Mouse (Mus musculus) kidney, postnatal 36 days (tissue): Measurements from ENCODE around the gene Dhdh.
"Not testable (repeated sequence)": the region's sequence is repeated elsewhere in the genome, so short reads cannot be mapped to it uniquely, and the experiment has no call there.

ENCODE experiments used
- DNase-seq, 2 experiments: peaks; one replicate each; pipeline ENCODE4 v3.0.0; 2021 to 2022; ENCODE audit warnings: mixed read lengths in 2 of 2

Gene Dhdh

DNA sequence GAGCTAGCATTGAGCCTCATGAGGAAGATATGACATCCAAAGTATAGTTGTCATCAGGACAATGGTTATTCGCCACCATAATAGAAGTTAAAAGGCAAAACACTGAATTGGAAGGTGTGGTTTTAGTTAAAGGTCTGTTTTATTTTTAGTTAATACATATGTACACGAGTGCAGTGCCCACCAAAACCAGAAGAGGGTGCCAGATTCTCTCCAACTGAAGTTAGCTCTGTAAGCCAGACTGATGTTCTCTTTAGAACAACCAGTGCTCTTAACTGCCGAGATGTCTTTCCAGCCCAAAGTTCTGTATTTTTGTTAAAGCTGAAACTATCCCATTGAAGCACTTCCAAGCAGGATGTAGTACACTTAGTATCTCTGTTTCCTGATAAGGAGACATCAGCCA is 17.7 kb downstream of the Dhdh start:
- DNase-seq, result peak; percentile 81 to 93

DNA sequence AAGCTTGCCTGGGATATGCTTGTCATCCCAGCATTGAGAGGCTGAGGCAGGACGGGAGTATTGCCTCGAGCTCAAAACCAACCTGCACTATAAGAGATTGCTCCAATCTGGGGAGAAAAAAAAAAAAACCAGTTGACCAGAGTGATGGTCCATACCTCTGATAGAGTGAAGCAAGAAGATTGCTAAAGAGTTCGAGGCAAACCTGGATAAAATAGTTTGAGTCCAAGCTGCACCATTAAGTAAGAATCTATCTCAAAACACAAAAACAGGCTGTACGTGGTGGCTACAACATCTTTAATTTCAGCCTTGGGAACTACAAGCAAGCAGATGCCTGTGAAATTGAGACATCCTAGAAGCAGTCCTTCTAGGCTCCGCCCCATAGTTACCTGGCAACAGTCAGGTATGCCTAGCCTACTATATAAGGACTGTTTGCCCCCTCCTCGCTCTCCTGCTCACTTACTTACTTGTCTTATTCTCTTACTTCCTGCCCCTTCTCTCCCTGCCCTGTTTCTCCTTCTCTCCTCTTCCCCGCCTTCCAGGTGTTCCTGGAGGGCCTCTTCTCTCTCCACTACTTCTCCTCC is 21.4 kb downstream of the Dhdh start:
- DNase-seq, result no peak

DNA sequence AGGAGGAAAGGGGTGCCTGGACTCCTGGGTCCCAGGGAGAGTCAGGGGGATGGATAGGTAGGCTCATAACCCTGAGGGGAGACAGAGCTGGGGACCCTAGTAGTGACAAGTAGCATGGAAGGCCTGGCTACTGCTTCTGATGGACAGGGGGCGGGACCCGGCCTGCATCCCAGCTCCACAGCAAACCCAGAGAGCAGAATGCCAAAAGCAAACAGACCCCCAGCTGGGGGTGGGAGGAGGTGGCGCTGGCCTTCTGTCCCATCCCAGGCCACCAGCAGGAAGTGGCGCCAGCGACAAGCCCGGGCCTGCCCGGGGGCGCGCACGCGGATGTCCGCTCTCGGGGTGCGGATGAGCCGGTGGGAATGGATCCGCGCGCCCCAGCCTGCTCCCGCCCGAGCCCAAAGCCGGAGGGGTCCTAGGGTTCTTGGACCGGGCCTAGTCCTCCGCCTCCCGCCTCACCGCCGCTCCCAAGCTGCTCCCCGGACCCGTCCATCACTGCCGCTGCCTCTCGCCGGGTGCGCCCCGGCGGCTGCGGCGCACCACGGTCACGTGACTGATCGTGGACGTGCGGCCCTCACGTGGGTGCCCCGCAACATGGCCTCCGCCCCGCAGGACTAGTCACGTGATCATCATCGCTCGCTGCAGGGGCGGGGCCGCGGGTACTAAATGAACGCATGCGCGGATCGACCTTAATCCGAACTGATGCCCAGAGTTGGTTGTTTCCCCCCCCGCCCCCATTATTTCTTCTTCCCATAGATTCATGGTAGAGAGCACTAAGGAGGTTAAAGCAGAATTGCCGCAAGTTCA is 22.1 kb downstream of the Dhdh start, which contains the start of gene Bax:
Gene Bax, minus strand, starts transcription at position 616 of the 807 bp plus-strand sequence.
- DNase-seq, result peak; percentile 96 to 99

DNA sequence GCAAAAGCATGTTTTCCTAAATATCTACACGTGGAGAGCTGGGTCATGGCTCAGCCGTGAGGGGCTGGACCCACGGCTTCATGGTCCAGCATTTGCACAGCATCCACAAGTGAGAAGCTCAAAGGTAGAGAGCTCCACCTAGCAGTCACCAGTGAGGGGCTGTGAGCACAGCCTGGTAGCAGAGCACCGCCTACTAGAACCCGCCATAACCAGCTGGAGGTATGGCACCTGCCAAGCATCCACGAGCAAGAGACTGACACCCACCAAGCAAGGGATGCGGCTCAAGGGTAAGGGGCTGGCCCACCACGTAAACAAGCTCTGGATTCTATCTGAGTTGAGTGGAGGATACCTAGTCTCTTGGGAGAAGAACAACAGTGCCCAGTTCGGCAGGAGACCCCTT is 23.1 kb downstream of the Dhdh start:
- peak; percentile 57 to 58 for DNase-seq

DNA sequence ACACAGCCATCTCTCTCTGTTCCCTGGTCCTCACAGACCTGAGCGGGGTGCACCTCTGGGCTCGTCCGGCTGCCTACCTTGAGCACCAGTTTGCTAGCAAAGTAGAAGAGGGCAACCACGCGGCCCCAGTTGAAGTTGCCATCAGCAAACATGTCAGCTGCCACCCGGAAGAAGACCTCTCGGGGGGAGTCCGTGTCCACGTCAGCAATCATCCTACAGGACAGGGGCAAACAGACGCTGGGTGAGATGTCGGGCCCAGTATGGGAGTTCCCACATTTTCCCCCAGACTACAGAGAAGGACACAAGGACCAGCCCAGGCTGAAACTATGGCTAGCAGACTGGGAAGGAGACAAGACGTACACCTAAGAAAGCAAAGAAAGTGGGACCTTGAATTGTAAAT is 23.5 kb downstream of the Dhdh start:
- DNase-seq, result no peak

DNA sequence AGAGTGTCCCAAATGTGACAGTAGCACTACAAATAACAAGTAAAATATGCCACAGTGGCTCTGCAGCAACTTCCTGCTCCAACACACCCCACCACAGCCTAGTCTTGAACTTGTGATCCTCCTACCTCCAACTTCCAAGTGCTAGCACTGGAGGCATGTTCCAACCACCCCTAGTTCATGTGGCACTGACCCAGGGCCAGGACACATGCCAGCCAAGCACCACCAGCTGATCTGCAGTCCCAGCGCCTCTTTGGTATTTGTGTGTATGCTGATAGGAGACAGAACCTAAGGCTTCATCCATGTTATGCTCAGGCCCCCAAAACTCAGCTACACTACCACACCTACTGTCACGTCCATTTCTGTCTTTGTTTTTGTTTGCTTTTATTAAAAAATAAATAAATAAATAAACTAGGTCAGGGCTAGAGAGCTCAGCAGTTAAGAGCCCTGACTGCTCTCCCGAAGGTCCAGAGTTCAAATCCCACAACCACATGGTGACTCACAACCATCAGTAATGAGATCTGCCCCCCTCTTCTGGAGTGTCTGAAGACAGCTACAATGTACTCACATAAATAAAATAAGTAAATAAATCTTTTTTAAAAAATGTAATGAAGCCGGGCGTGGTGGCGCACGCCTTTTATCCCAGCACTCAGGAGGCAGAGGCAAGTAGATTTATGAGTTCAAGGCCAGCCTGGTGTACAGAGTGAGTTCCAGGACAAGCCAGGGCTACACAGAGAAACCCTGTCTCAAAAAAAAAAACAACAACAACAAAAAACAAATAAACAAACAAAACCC is 24.4 kb downstream of the Dhdh start:
- peak in 1 of 2 experiments; percentile 45 for DNase-seq

DNA sequence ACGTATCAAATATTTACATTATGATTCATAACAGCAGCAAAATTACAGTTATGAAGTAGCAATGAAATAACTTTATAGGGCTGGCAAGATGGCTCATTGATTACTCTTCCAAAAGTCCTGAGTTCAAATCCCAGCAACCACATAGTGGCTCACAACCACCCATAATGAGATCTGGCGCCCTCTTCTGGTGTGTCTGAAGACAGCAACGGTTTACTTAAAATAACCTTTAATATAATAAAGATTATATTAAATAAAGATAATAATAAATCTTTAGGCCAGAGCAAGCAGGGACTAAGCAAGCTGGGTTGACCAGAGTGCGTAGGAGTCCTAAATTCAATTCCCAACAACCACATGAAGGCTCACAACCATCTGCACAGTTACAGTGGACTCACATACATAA is 25.7 kb downstream of the Dhdh start:
- DNase-seq, result not testable (repeated sequence)

DNA sequence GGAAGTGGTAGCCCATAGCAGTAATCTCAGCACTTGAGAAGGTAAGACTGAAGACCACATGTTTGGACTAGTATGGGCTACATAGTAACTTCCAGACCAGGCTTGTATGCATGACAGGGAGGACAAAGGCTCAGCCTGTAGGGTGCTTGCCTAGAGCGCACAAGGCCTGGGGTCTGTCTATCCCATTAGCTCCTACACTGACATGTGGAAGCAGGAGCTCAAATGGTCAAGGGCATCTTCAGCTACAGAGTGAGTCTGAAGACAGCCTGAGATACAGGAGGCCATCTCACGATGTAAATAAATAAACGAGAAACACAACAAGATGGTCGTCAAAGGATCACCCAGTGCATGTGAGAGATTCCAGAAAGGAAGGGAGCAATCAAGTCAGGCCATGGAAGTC is 26.3 kb downstream of the Dhdh start:
- no peak for DNase-seq

DNA sequence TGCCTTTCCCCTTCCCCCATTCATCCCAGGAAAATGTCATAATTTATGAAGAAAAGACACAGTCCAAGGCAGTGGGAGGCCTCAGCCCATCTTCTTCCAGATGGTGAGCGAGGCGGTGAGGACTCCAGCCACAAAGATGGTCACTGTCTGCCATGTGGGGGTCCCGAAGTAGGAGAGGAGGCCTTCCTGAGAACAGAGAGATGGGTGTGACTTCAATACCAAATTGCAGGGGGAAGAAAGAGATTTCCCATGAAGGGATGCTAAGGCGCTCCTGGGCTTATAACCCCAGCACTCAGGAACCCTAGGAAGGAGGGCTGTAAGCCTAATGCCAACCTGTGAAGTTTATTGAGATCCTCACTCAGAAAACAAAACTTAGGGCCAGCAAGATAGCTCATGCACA is 26.8 kb downstream of the Dhdh start:
- no peak for DNase-seq

DNA sequence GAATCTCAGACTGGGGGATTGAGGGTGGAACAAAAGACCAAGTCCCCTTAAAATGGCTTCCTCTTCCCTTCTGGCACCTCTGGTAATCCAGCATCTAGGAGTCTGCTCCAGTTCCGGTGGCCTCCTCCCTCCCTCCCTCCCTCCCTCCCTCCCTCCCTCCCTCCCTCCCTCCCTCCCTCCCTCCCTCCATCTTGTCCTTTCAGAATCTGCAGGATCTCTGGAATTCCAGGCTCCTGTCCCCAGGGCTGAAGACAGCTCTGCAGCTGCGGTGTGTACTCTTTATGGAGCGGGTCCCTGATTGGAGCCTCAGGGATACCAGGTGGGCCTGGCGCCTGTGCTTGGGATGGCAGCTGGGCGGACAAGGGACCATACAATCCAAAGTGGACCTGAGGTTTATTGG is 27.3 kb downstream of the Dhdh start:
- no peak for DNase-seq

DNA sequence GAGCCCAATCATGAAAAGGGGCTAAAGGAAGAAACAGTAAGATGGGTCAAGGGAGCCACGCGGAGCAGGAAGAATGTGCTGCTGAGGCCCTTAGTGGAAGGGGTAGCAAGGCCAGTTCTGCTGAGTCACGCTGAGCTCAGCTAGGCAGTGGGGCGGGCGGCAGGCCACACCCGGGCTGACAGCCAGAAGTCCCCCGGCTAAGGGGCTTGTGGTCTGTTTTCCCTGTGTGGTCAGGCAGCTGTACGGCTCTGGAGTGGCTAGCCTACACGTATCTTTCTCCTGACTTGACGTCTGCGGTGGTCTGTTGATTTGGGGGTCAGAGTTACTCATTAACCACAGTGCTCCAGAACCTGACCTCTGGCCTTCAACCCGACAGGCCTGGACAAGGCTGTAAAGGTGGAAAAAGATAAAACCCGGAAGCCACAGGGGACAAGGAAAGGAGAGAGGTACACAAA is 27.7 kb downstream of the Dhdh start:
- DNase-seq, result peak; percentile 72 to 83

DNA sequence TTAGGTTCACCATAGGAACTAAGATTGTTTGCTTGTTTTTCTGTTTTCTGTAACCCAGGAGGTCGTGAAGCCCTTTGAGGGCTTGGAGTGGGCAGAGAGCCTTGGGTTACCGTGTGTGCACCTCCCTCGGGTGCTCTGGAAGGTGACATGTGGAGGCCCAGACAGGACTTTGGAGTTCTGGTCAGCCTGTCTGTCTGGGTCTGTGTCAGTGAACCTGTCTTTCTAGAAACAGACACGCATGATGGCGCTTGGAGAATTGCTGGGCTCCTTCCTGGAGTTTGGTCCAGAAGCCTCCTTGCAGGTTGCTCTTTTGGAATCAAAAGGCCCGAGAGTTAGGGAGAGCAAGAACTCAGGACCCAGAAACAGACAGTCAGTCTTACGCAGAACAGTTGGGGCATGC is 28.2 kb downstream of the Dhdh start:
- peak; percentile 78 to 81 for DNase-seq

DNA sequence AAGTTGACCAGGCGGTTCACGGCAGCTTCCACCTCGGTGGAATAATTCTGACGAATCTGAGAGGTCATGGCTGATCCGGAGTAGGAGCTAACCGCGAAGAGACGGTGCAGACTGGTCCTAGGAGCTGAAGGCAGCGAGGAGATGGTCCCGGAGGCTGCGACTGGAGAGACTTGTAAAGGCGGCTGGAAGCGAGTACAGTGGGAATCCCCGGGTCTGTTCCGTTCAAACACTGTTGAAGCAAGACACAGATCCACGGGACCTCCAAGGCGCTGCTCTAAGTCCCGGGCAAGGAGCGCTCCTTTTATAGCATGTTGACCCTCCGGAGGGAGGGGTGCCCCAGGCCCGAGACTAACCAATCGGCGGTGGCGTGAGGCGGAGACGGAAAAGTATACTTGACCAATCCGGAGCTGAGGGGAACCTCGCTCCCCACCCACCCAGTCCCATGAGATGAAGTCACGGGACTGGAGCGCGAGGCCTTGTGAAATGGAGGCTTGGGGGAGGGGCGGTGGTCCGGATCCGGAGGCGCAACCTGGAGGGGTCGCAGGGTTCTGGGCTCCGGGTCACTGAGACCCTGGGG is 29.0 kb downstream of the Dhdh start, which contains the start of gene Ftl1:
Gene Ftl1, minus strand, starts transcription at position 321 of the 577 bp plus-strand sequence.
- peak; percentile 96 to 99 for DNase-seq

DNA sequence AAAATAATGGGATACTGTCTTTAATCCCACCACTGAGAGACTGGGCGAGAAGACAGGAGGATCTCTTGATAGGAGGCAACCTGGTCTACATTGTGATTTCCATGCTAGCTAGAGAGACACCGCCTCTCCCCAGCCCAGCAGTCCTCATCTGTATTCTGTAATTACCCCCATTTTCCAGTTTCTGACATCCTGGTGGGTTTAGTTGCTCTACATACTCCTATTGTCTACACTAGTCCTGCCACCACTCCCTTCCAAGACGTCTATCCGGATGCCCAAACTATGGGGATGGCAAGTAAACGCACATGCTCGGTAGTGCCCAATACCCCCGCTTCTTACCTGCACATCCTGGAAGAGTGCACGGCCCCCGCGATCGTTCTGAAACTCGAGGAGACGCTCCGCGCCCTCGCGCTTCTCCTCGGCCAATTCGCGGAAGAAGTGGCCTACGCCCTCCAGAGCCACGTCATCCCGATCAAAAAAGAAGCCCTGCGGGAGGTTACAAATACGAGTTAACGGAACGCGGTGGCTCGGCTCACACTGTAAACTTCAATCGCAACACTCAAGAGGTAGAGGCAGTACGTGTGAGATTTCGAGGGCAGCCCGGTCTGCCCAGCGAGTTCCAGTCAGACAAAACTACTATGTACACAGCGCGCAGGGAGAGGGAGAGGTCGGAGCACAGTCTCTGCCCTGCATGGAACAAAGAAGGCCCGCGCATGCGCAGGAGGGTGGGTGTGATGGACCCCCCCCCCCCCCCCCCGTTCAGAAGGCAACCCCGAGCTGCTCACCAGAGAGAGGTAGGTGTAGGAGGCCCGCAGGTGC is 29.6 kb downstream of the Dhdh start:
- peak; percentile 77 to 89 for DNase-seq

DNA sequence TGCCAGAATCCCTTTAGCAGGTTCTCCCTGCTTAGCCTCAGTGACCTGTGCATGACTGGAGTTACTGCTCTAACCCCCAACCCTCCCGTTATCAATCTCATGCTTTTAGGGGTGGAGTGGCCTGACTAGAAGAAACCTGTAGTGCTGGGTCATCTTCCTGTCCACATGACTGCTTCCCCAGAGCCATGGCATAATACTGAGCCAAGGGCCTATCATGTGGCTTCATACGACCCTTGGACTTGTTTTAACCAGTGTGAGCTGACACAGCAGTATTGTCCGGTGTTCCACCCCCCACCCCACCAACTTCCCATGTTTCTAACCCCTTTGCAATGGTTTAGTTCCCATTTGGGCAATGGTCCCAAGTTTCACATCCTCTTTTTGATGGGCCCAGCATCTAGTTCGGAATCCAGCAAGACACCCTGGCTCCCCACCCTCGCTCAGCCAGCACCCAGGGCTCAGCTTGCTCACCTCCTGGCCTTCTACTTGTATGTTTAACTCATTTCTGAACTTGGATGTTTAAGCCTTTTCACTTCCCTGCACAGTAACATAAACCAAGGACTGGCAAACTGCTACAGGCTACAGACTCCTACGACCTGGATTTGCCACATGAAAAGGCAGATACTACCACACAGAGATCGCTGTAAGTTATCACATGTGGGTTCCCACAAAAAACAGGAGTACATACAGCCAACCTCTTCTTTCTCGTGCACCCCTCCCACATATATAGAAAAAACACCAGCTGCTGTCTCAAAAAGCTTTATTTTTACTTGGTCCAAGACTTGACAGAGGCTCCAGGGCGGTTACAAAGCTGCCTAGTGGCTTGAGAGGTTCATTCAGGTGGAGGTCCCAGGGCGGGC is 31.2 kb downstream of the Dhdh start:
- peak; percentile 73 to 87 for DNase-seq

DNA sequence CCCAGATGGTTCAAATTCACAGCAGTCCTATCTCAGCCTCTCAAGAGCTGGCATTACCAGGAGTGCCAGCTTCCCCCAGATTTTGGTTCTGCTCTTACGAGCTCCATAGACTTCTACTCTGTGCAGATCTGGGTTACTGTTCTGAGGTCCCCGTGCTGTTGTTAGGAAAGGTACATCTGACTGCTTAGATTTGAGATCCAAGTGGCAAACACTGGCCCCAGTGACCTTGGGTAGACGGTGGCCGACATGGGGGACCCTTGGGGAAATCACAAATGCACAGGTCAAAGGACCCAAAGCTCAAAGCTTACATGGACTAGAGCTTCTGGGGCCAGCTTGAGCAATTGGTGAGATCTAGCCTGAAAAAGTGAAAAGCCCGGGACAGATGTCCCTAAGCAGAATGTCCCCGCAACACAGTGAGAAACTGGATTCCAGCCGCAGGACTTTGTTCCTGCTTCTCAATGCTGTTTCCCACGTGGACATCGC is 31.8 kb downstream of the Dhdh start:
- DNase-seq, result peak in 1 of 2 experiments; percentile 29

DNA sequence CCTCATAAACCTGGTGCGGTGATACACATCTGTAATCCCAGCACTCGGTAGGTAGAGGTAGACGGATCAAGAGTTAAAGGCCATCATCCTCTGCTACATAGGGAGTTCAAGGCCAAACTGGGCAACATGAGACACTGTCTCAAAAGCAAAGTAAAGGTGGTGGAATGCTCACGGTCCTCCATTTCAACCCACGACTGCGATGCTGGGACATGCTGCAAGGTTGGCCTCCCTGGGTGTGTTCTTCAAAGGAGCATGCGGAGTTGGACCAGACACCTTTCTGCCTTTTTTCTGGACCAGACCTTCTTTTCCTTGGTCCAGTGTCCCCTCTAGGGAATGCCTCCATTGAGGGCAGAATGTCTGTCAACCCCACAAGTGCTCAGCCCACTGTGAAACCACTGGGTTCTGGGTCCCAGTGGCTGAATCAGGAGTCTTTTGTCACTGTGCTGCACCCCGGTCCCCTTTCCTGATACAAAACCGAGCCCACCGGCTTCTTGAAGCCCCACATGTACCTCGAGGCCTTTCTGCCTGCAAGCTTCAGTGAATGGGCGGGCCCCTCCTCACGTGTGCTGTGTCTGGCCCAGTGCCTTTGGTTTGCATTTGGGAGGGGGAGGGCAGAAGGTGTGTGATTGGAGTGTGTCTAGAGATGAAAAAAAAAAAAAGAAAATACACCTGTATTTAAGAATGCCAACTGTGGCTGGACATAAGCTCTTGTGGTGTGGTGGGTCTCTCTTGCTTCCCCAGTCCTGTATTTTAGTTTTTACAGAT is 32.5 kb downstream of the Dhdh start:
- peak in 1 of 2 experiments; percentile 51 for DNase-seq

DNA sequence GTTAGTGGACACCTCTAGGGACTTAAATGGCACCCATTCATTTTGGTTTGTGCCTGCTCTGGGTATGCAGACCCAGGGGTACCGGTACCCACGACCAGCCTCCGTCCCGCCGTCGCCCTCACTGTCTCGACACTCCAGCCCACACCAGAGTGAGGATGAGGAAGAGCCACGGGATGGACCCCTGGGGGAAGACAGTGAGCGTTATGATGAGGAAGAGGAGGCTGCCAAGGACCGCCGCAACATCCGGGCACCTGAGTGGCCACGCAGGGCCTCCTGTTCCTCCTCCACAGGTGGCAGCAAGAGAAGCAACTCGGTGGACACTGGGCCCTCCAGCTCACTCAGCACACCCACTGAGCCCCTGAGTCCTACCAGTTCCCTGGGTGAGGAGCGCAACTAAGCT is 33.6 kb downstream of the Dhdh start:
- DNase-seq, result no peak

DNA sequence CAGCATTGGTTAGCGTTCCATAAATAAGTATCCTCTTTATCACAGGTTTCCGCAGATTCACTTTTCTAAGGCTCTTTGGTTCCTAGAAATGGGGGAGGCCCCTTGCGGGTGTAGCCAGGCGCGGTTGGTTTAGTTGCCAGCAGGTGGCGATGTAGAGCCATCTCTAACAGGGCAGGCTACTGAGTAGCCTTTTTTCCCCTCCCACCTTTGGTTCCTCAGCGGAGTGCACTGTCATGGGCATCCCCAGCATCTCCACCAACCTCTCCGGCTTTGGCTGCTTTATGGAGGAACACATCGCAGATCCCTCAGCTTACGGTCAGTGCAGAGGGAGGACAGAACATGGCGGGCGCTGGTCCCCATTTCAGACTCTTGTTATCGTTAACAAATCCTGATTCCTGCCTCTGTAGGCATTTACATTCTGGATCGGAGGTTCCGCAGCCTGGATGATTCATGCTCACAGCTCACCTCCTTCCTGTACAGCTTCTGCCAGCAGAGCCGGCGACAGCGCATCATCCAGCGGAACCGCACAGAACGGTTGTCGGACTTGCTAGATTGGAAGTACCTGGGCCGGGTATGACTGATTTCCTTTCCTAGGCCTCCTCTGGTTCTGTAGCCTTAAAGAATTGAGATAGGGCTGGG is 37.1 kb downstream of the Dhdh start:
- DNase-seq, result peak; percentile 85 to 93

DNA sequence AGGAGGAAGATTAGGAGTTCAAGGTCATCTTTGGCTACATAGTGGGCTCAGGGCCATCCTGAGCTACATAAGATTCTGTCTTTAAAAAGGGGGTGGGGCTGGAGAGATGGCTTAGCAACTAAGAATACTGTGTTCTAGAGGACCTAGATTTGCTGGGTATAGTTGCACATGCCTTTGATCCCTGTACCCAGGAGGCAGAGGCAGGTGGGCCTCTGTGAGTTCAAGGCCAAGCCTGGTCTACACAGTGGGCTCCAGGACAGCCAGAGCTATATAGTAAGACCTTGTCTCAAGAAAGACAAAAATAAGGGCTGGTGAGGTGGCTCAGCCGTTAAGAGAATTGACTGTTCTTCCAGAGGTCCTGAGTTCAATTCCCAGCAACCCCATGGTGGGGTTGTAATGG is 38.6 kb downstream of the Dhdh start:
- DNase-seq, result no peak
